Mouse (Mus musculus): Measurements from ENCODE around the gene Psmc6.

DNA sequence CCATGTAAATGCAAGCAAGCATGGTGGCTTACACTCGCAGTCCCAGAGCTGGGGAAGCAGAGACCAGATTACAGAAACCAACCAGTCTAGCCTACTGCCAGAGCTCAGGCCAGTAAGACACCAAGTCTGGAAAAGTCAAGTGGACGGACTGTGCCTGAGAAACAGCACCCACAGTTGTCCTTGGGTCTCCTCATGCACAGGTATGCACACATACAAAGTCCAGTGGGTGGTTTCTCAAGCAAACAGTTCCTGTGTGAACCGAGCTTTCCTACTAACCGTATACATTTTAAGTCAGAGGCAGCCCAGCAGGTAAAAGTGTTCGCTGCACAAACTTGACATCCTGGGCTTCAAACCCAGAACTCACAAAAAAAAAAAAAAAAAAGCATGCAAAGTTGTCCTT lies 23.7 kb upstream of the Psmc6 start:
- no peak for TF ChIP-seq CTCF (IDR thresholded peaks at IDR 0.05; ENCODE audit: low read depth)
- TF ChIP-seq EP300 (IDR thresholded peaks at IDR 0.05; ENCODE audit: low read depth): no peak
